Mouse (Mus musculus) lung, postnatal 36 days (tissue): ENCODE results near the gene Gcnt7.

ENCODE experiments used
- DNase-seq: peaks from one replicate; pipeline ENCODE4 v3.0.0; 2022; ENCODE audit warnings: mixed read lengths

Gene Gcnt7

DNA sequence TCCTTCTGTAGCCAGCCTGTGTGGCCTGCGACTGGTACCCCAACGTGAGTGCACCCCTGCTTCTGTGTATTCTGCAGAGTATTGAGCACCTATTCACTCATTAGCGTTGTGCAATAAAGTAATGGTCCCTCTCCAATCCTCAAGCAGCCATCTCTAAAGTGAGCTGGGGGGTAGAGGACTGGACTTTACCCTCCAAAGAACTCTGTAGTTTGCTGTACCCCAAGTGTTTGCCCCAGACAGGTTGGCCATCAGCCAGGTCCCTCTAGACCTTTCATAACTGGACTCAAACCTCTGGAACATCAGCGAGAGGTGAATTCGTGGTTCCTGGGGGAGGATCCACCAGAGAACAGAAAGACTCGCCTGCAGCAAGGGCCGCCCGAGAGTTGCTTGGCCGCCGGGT is 5.9 kb downstream of the Gcnt7 start:
- no peak for DNase-seq

DNA sequence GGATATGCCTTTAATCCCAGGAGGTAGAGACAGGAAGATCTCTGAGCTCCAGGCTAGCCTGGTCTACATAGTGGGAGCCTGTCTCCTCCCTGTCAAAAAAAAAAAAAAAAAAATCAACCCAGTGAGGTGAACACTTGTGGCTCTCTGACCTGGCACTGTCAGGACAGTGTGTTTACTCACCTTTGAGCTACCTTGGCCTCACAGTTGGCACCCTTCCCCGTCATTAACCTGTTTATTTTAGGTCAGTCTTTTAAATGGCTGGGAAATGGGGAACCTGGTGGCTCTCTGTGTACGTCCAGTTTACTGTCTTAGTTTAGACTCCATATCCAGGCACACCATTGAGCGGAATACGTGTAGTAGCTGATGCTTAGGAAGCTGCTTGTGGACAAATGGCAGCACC is 6.4 kb downstream of the Gcnt7 start:
- no peak for DNase-seq

DNA sequence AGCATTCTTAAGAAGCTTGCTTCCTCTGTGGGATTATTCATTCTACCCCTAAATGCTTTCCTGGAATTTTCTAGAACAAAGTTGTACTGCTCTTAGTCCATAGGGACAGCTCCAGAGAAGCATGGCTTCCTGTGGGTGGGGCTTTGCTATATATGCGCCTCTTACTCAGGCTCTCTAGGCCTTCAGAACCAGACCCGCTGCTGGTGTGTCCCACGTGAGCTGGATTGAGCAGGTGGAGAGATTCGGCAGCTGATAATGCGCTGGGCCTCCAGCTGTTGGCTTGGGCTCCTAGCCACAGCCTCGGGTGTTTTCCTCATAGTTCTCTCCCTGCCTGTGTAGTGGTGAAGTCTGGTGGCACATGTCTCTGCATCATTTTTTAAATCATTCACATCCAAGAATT is 7.8 kb downstream of the Gcnt7 start:
- no peak for DNase-seq

DNA sequence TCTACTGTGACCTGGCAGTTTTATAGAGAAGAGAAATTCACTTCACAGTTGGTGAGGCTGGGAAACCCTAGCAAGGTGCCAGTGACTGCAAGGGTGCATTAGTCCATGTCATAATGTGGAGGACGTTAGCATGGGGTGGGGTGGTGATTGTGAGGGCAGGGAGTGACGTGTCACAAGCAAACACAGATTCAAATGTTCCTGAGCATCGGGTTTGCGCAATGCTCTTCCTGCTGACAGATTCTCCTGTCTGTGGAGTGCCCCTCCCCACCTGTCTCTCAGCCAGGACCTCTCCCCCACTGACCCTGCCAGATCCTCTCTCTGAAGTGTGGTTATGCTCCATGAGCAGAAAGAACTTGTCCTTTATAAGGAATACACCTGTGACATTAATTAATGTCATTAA is 10.1 kb downstream of the Gcnt7 start:
- DNase-seq, result no peak

DNA sequence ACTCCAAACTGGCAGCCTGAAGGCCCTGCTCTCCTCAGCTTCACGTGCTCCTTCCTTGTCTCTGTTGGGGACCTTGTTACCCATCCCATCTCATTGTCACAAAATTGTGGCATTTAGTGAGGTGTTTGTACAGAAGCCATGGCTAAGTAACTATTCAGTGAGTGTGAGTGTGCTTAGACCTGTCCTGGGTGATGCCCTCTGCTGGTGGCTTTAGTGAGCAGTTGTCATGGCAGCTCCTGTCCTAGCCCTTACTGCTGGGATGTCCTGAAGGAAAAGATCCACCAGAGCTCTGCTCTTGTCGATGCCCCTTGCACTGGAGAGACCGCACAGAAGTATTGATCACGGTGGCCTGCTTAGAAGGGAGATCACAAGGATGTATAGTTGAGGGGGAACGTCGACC is 11.1 kb downstream of the Gcnt7 start:
- DNase-seq, result peak; percentile 57

DNA sequence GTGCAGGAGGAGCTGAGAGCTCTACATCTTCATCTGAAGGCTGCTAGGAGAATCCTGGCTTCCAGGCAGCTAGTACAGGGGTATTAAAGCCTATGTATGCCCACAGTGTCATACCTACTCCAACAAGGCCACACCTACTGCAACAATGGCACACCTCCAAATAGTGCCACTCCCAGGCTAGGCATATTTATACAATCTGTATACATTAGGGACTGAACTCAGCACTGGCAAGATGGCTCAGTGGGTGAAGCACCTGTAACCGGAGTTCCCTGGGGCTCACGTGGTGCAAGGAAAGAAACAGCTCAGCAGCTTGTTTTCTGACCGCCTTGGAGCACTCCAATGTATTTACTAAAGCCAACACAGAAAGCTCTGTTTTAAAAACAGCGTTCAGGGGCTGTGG is 12.8 kb downstream of the Gcnt7 start:
- DNase-seq, result no peak

DNA sequence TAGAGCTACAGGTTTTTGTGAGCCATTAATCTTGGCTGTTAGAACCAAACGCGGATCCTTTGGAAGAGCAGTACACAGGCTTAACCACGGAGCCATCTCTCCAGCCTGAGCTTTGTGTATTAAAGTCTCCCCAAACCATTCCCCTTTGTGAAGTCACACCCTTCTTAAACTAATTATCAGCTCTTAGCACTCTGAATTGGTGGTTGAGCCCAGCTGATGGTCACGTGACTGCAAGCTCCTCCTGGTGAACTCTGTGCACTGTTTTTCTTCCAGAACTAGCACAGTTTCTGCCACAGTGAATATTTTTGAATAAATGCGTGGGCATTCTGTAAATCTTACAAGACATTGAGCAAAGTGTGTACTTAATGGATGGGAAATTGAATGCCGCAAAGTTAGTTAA is 17.2 kb downstream of the Gcnt7 start:
- DNase-seq, result peak; percentile 47

DNA sequence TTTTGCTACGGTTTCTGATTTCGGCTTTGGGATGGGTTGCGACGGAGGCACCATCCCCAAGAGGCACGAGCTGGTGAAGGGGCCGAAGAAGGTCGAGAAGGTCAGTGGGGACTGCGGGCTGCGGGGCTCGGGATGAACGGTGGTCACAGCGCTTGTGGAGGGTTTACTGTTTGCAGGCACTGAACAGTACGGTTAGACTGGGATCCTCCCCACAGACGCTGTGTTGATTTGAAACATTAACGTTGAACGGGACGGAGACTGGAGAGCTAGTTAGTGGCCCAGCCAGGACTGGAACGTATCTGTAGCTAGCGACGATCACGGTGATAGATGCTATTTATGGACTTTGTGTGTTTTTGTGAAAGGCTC is 17.8 kb downstream of the Gcnt7 start:
- no peak for DNase-seq

DNA sequence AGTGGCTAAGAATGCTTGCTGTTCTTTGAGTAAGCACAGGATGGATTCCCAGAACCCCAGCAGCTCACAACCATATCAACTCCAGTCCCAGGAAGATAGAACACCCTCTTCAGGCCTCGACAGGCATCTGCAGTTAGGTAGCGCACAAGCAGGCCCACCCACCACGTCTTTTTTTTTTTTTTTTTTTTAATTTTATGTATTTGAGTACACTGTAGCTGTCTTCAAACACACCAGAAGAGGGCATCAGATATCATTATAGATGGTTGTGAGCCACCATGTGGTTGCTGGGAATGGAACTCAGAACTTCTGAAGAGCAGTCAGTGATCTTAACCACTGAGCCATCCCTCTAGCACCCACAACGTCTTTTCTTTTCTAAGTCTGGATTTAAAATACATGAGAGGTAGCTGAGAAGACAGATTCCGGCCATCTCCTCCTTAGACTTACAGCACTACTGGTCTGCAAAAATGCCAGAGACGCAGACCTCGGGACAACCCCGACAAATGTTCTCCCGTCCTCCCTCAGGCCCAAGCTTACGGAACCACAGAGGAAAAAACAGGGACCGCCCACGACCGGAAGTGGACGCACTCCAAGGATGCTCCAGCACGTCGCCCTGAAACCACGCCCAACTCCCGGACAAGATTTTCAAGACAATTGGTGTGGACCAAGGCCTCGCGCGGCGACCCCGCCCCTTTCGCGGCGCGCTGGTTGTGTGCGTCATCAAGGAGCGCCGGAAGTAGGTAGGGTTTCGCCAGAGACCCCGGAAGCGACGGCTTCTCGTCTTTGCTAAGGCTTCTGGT is 18.4 kb downstream of the Gcnt7 start, which contains the start of gene Rtf2:
Gene Rtf2, plus strand, starts transcription at position 714 of the 797 bp plus-strand sequence.
- DNase-seq, result peak; percentile 100

DNA sequence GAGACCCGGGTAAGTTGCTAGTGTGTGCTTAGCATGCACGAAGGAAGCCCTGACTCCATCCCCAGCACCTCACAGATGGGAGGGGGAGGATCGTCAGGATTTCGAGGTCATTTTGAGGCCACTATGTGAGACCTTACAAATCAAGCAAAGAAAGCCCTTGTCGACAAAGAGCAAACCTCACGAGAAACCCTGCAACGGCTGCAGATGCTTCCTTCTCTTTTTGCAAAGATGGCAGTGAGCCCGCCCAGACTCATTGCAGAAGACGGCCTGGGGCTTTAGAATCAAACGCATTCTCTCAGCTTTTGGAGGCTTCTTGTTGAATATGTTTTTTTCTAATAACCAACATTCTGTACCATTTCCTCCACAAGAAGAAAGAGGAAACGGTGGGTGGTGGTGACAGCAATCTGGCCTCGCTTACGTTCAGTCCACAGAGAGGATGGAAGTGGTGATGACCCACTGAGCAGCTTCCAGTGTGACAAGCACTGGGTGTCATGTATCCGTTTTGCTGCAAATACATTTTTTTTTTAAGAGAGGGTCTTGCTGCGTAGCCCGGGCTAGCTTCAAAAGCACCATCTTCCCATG is 20.9 kb downstream of the Gcnt7 start:
- DNase-seq, result peak; percentile 40

DNA sequence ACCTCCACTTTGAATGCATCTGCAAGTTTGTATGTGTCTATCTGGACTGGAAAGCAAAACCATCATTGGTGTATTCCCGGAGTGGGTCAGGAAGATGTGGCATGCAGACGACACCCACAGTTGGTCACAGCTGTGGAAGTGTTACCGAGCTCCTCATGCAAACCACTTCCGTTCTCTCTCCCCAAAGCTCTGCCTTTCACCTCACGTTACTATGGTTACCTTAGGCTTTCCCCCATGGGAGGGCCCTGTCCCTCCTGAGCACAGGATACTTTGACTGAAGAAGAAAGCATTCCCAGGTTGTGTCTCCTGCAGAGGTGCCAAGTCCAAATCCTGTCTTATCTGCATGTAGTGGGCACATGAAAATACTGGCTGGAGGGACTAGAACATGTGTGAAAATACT is 24.6 kb downstream of the Gcnt7 start:
- DNase-seq, result peak; percentile 29

DNA sequence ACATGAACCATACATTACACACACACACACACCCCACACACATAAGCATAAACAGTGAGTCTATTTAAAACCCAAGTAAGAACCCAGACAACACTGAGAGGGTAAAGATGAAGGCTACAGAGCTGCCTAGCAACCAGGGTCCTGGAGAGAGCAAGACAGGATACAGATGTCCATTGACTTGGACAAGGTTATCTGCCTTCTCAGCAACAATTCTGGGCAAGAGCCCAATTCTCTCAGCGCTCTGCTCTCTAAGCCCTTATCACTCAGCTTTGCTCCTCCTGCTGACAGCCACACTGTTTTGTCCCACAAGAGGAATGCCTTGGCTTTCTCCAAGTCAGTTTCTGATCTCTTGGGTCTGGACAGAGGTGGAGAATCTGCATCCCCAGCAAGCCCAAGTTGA is 27.8 kb downstream of the Gcnt7 start:
- DNase-seq, result no peak

DNA sequence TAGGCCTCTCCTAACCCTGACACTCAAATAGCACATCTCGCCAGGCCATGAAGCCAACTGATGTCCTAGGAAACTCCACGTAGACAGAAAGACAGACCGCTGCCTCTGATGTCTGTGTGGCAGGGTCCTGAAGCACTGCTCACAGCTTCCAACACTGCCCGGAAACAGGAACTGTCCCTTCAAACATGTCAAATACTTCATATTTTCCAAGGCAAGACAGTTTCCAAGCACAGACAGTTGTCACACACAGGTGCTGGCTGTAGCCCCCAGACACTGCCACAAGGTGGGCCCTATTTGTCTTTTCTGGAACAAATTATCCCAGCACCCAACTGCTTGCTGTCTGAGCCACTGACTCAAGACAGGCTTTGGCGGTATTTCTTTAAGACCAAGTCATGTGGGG is 40.2 kb downstream of the Gcnt7 start:
- DNase-seq, result no peak

DNA sequence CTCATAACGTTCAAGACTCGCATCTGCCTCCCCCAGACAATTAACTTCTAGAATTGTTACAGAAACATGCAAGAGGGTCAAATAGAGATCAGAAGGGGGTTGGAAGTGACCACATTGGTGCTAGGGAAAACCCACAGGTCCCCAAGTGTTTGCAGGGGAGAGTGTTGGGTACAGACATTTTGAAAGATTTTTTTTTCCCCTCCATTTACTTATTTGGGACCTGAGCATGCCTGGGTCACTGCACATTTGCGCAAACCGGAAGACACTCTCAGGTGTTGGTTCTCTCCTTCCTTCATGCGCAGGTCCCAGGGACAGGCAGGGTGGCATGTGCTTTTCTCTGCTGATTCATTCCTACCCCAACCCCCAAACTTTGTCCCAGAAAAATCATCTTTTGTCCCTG is 41.5 kb downstream of the Gcnt7 start:
- no peak for DNase-seq

DNA sequence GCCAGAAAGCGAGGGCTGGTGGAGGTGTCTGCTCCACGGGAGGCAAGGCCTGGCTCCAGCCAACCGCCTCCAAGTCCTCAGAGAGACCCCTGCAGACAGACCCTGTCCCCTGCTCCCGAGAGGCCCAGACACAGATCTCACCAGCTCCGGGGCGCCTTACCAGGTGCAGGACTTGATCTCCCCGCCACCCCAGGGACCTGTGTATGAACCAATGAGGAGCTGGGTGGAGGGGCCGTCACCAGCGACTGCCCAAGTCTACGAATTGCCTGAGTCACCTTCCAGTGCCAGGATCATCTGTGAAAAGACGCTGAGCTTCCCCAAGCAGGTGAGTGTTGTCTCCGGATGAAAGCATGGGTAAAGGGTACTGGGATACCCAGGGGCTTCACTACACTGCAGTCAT is 42.2 kb downstream of the Gcnt7 start:
- DNase-seq, result no peak

DNA sequence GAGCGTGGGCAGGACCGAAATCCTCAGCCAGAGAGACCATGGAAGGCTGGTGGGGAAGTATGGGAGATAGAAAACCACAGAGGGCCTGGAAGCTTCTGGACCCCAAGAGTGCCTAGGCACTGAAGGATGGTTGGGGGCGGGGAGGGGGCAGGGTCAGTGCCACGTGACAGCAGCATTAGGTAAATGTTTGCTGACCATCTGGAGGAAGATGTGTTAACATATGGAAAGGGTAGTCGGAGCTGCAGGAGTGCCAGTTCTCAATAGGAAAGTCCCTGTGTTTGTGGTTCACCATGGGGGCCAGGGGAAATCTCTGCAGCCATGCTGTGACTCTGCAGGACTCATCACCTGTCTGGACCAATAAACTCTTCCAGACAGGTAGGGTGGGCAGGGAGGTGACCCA is 44.5 kb downstream of the Gcnt7 start:
- no peak for DNase-seq

DNA sequence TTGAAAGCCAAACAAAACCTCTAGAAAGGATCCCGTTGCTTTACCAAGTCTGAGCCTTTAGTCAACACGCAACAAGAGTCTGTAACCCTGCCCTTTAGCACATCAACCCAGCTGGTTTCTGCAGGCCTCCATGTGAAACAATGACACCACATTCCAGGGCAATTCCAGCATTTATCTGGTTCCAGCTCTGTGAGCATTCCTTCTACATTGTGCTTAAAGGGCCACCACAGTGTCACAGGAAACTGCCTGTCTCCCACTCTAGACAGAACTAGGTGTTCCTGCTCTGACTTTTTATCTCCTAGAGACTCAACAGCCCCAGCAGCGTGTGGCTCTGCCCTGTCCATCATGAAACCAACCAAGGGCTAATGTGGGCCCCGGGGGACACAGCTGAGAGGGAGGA is 45.1 kb downstream of the Gcnt7 start:
- DNase-seq, result peak; percentile 41

DNA sequence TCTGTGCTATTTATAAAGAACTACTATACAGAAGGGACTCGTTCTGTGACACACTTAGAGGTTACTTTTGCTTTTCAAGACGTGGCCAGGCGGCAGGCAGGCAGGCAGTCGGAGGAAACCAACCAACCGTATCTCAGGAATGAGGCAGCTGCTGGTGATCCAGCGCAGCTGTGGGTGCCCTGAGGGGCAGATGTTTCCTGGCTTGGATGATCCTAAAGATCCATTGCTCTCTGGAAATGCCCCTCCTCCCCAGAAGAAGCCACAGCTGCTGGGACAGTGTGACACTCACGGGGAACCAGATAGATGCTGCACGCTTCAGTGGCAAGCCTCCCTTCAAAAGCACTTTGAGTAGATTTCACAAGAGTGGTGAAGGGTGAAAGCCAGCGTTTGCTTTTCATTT is 45.9 kb downstream of the Gcnt7 start:
- peak; percentile 77 for DNase-seq

DNA sequence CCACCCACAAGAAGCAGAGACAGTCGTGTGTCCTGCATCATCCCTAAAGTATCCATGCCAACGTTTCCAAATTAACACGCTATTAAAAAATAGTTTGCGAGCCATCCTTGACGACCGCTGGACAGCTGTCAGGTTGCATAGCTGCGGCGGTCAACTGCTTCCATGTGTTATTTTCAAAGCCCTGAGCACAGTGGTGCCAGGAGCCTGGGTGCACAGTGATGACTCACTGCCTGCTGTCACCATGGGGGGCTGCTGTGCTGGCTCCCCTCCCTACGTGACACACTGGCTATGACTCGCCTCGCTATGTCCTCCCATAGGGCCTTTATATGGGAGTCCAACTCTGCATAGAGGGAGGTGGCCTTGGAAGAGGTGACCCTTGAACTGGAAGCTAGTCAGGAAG is 47.3 kb downstream of the Gcnt7 start:
- DNase-seq, result peak; percentile 50

DNA sequence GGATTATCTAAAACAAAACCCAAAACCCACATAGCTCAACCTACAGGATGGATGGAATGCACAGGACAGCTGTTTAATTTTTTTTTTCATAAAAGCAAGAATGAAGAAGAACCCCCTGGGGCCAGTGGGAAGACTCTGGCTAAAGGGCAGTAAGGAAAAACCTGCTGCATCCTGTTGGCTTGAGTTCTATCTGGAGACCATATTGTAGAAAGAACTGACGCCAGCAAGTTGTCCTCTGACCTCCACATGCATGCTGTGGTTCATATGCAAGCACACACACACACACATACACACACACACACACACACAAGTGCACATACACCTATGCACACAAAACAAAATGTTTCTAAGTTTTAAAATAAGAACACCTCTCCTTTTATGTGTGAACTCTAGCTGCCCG is 47.7 kb downstream of the Gcnt7 start:
- no peak for DNase-seq

DNA sequence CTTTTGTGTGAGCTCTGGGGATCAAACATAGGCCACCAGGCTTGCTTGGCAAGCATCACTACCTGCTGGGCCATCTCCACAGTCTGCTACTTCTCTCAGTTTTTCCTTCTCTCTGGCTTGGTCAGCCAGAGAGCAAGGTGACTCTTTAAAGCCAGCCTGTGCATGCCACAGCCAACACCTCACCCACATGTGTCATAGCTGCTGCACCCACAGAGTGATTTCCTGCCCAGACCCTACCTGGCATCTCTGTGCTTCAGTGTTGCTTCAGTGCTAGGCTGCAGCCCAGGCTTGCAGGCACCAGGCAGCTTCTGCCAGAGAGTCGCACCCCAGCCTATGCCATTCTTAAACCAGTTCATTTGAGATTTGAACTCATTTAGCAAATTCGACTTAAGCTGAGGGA is 50.9 kb downstream of the Gcnt7 start:
- no peak for DNase-seq

DNA sequence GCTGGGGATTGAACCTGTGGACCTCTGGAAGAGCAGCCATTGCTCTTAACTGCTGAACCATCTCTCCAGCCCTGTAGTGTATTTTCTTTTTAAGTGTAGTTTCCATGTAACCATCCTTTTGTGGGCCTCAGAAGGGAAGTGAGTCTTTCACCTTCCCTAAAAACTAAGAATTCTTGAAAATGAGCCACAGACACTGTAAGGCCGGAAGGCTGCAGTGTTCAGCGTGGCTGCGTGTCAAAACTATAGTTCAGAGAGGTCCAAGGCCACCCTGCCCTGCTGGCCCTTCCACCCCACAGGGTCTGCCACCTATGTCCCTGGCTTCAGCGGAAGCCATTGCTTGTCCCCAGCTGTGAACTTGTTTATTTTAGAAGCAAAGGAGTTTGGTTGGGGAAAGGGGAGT is 52.2 kb downstream of the Gcnt7 start:
- no peak for DNase-seq

DNA sequence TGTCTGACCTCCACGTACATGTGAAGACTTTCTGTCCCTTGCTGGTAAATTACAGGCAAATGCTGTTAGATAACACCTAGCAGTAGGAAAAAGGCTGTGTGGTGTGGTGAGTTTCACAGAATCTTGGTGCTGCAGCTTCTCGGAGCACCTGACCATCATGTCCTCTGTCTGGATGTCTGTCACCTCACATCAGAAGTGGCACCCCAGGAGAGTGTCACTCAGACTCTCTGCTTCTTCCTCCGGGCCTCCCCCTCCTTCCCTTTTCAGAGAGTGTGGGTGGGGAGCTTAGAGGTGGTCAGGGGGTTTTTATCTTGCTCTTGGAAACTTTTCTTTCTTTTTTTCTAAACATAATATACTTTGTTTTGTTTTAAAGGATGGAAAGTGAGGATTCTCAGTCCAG is 53.4 kb downstream of the Gcnt7 start:
- no peak for DNase-seq

DNA sequence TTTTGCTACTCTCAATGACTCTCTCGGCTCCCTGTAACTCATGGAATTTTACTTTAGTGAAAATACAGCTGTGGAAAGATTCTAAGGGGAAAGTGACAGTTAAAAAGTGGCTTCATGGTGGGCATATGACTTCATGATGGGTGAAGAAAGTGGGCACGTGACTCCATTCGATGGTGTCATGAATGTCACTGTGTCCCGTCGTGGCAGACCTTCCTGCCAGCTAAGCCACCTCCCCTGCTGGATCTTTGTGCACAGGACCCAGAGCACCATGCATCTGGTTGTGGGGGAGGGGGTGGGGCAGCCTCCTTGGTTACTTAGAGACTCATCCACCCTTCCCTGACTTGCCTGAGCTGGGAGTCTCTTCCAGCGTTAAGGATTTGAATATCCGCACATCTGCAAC is 54.2 kb downstream of the Gcnt7 start:
- no peak for DNase-seq
